Comparison of ENCODE assay signal across 8 mouse cellular contexts in the genomic region with DNA sequence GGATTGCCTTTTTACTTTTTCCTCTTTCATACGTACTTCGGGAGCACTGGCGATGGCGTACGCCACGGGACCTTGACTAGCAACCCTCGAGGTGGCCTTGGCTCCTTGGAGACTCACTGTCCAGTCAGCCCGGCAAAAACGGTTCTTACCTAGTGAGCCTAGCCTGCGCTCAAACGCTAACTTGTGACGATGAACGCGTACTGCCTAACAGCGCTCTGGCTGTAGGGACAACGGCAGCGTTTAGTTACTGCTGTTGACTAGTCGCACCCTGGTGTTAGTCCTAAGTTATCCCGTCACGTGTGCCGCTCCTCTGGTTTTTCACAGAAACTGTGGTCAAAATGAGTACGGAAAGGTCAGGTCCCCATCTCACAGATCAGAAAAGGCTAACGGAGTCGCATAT. TPM values are rescaled to one million over a fixed set of nuclear protein-coding genes. Genes with fewer than 3 reads are reported as not detected.
DNase-seq lines count a peak whose midpoint lies in the region; ATAC-seq and TF ChIP-seq lines count a peak whose summit lies in the region.

No protein-coding gene starts in this region.

- peak overlapping the region; percentile 88 for H3K4me3 ChIP-seq in embryonic facial prominence, embryonic 13.5 days
- peak overlapping the region; percentile 67 for H3K4me3 ChIP-seq in midbrain, postnatal 0 days (ENCODE audit: low read depth, low read length)

- DNase-seq in embryo, embryonic 10 days (ENCODE audit: low spot score), result peak; percentile 51
- no peak for DNase-seq in embryo, embryonic 9.5 days (ENCODE audit: extremely low spot score)
- DNase-seq in right cerebral cortex, adult 2 months (ENCODE audit: low spot score in 2 of 2), result peak; percentile 26 to 52
- DNase-seq in right cerebral cortex, postnatal 4 days, result no peak
- peak; percentile 14 to 29 for DNase-seq in layer of hippocampus, postnatal 36 days
- peak; percentile 17 for DNase-seq in midbrain, postnatal 0 days (ENCODE audit: low spot score)
- no peak for DNase-seq in ovary, postnatal 36 days (ENCODE audit: low spot score)

- H3K9ac ChIP-seq in embryonic facial prominence, embryonic 13.5 days, result peak overlapping the region; percentile 89
- peak overlapping the region; percentile 51 for H3K9ac ChIP-seq in midbrain, postnatal 0 days (replicated peaks; ENCODE audit: low read length, poor library complexity, severe bottlenecking)

- no peaks in the 10 kb centered on the region for H3K9me3 ChIP-seq in embryonic facial prominence, embryonic 13.5 days
- H3K9me3 ChIP-seq in midbrain, postnatal 0 days (ENCODE audit: low read length), result no peaks in the 10 kb centered on the region

- TF ChIP-seq CTCF in midbrain, postnatal 0 days (IDR thresholded peaks at IDR 0.05), result no peak

- no peaks in the 10 kb centered on the region for H3K27me3 ChIP-seq in embryonic facial prominence, embryonic 13.5 days
- no peaks in the 10 kb centered on the region for H3K27me3 ChIP-seq in midbrain, postnatal 0 days (ENCODE audit: insufficient read depth, low read length)

- H3K4me2 ChIP-seq in embryonic facial prominence, embryonic 13.5 days, result peak overlapping the region; percentile 89
- peak overlapping the region; percentile 79 for H3K4me2 ChIP-seq in midbrain, postnatal 0 days (ENCODE audit: low read depth, low read length, poor library complexity, severe bottlenecking)

- H3K4me1 ChIP-seq in embryonic facial prominence, embryonic 13.5 days, result peaks cover 17% of the 10 kb centered on the region
- peaks cover 4% of the 10 kb centered on the region; the same call in 1 of the 2 replicates for H3K4me1 ChIP-seq in midbrain, postnatal 0 days (ENCODE audit: insufficient read depth, low read length)

- peaks cover 7% of the 10 kb centered on the region for H3K36me3 ChIP-seq in embryonic facial prominence, embryonic 13.5 days
- H3K36me3 ChIP-seq in midbrain, postnatal 0 days (ENCODE audit: insufficient read depth, low read length), result 0 out of 2 replicates have a peak, but pooled peaks cover 4% of the 10 kb centered on the region

- H3K27ac ChIP-seq in embryonic facial prominence, embryonic 13.5 days, result peak overlapping the region; percentile 88
- peak overlapping the region; percentile 89 for H3K27ac ChIP-seq in midbrain, postnatal 0 days (ENCODE audit: low read depth, low read length)

- ATAC-seq in embryonic facial prominence, embryonic 13.5 days (ENCODE audit: insufficient number of reproducible peaks, insufficient read depth, low FRiP score, low TSS enrichment, low read depth), result no peak
- no peak for ATAC-seq in midbrain, postnatal 0 days (ENCODE audit: low FRiP score)

- 0% methylated on average over 24 of the region's 24 CpGs for WGBS in embryonic facial prominence, embryonic 13.5 days
- 0% methylated on average over 24 of the region's 24 CpGs for WGBS in midbrain, postnatal 0 days

RNA-seq across cellular contexts. Expression of a gene that starts 0.6 kb away (rescaled TPM):
- 4.7 and 6.5 TPM in 2 replicates for polyA plus RNA-seq in embryonic facial prominence, embryonic 13.5 days (2015; fragmentation: Nextera tagmentation; extraction: Ambion mirVana)
- 1 to 10 TPM; 4.5 to 5.4 TPM for total RNA-seq in layer of hippocampus, postnatal 36 days (2021)
- 1.3 and 4.3 TPM in 2 replicates for total RNA-seq in midbrain, postnatal 0 days (2014; rRNA removed)
- polyA plus RNA-seq in midbrain, postnatal 0 days (2015; fragmentation: Nextera tagmentation; extraction: Ambion mirVana), result 10.7 and 10.9 TPM in 2 replicates

RNA-seq across cellular contexts. Expression of a gene that starts 0.9 kb away (rescaled TPM):
- 42.8 and 47.0 TPM in 2 replicates for polyA plus RNA-seq in embryonic facial prominence, embryonic 13.5 days (2015; fragmentation: Nextera tagmentation; extraction: Ambion mirVana)
- total RNA-seq in layer of hippocampus, postnatal 36 days (2021), result 10 to 100 TPM; 19.6 to 26.2 TPM
- 17.4 and 19.5 TPM in 2 replicates for total RNA-seq in midbrain, postnatal 0 days (2014; rRNA removed)
- polyA plus RNA-seq in midbrain, postnatal 0 days (2015; fragmentation: Nextera tagmentation; extraction: Ambion mirVana), result 18.9 and 20.2 TPM in 2 replicates

Comparison
In these comparisons a context has a peak if more than half of its experiments do, and no peak if none do; other contexts are left out.
1. DNase-seq: peak in embryo, embryonic 10 days (single experiment), right cerebral cortex, adult 2 months (2 of 2), layer of hippocampus, postnatal 36 days (2 of 2) and midbrain, postnatal 0 days (single experiment); none in embryo, embryonic 9.5 days (single experiment), right cerebral cortex, postnatal 4 days (single experiment) and ovary, postnatal 36 days (single experiment).